In genomic region chr10:42631754-42632452, GRCm38 (mm10) we compare ENCODE assay signal across 8 mouse cellular contexts. TPM values are rescaled to one million over a fixed set of nuclear protein-coding genes. Genes with fewer than 3 reads are reported as not detected.
DNase-seq lines count a peak whose midpoint lies in the region; ATAC-seq and TF ChIP-seq lines count a peak whose summit lies in the region.

No protein-coding gene starts in this region.

- DNase-seq in kidney, postnatal 10 days: peak; percentile 11
- no peak for DNase-seq in kidney, adult 8-10 months
- DNase-seq in embryonic facial prominence, embryonic 10.5 days (ENCODE audit: low spot score): peak; percentile 66
- no peak for DNase-seq in cerebellum, adult 11 months
- no peak for DNase-seq in gastrocnemius, postnatal 4 days (ENCODE audit: low spot score in 2 of 2)
- no peak for DNase-seq in ovary, postnatal 10 days (ENCODE audit: low spot score)

- H3K9me3 ChIP-seq in embryonic facial prominence, embryonic 10.5 days: no peaks in the 10 kb centered on the region
- H3K9me3 ChIP-seq in hindbrain, embryonic 15.5 days: no peaks in the 10 kb centered on the region

- TF ChIP-seq POLR2A in myocyte (IDR thresholded peaks at IDR 0.05; ENCODE audit: insufficient read length, low read depth): no peak

- no peak for ATAC-seq in hindbrain, embryonic 15.5 days (ENCODE audit: low FRiP score, low read depth)

- peaks cover 100% of the 10 kb centered on the region for H3K27me3 ChIP-seq in embryonic facial prominence, embryonic 10.5 days (replicated peaks; ENCODE audit: low read depth, poor library complexity, severe bottlenecking)
- H3K27me3 ChIP-seq in hindbrain, embryonic 15.5 days: peaks cover 78% of the 10 kb centered on the region
- peaks cover 32% of the 10 kb centered on the region for H3K27me3 ChIP-seq in myocyte (ENCODE audit: control insufficient read depth, insufficient read depth, insufficient read length)

- H3K9ac ChIP-seq in hindbrain, embryonic 15.5 days: no peak overlapping the region

- 1% methylated on average over 42 of the region's 42 CpGs for WGBS in embryonic facial prominence, embryonic 10.5 days
- 1% methylated on average over 42 of the region's 42 CpGs for WGBS in hindbrain, embryonic 15.5 days

- no peaks in the 10 kb centered on the region for H3K79me2 ChIP-seq in myocyte (ENCODE audit: control insufficient read depth, insufficient read depth)

- H3K36me3 ChIP-seq in embryonic facial prominence, embryonic 10.5 days (replicated peaks): no peaks in the 10 kb centered on the region
- H3K36me3 ChIP-seq in hindbrain, embryonic 15.5 days: no peaks in the 10 kb centered on the region
- H3K36me3 ChIP-seq in myocyte (ENCODE audit: control insufficient read depth, insufficient read depth): no peaks in the 10 kb centered on the region

- peaks cover 59% of the 10 kb centered on the region for H3K4me1 ChIP-seq in embryonic facial prominence, embryonic 10.5 days
- peaks cover 14% of the 10 kb centered on the region for H3K4me1 ChIP-seq in hindbrain, embryonic 15.5 days (replicated peaks)

- peak overlapping the region; percentile 77 for H3K27ac ChIP-seq in embryonic facial prominence, embryonic 10.5 days (replicated peaks)
- H3K27ac ChIP-seq in hindbrain, embryonic 15.5 days (replicated peaks): no peak overlapping the region

- H3K4me3 ChIP-seq in embryonic facial prominence, embryonic 10.5 days: peak overlapping the region; percentile 44
- H3K4me3 ChIP-seq in hindbrain, embryonic 15.5 days: peak overlapping the region; percentile 7; the same call in 1 of the 2 replicates
- no peak overlapping the region for H3K4me3 ChIP-seq in myocyte

- no peak overlapping the region for H3ac ChIP-seq in myocyte (ENCODE audit: control insufficient read depth, insufficient read length)

- peak overlapping the region; percentile 31 for H3K4me2 ChIP-seq in hindbrain, embryonic 15.5 days
- peak overlapping the region; percentile 91 for H3K4me2 ChIP-seq in myocyte (ENCODE audit: low read depth)

TF ChIP-seq in myocyte, 11 proteins besides CTCF, POLR2A, EP300 and RAD21:
- TF ChIP-seq REST (IDR thresholded peaks at IDR 0.05; ENCODE audit: insufficient read depth, insufficient read length) (no peak), TCF12 (IDR thresholded peaks at IDR 0.05; ENCODE audit: insufficient read depth, poor library complexity, severe bottlenecking) (no peak), MYOG (IDR thresholded peaks at IDR 0.05; ENCODE audit: control insufficient read depth in 1 of 3, insufficient read depth in 1 of 3, insufficient read length in 2 of 3, low read depth in 2 of 3) (no peak), CEBPB (IDR thresholded peaks at IDR 0.05; ENCODE audit: insufficient read depth, poor library complexity, severe bottlenecking) (no peak), SRF (IDR thresholded peaks at IDR 0.05; ENCODE audit: control insufficient read depth, insufficient read length, low read depth) (no peak), TCF3 (IDR thresholded peaks at IDR 0.05; ENCODE audit: insufficient read length, low read depth) (no peak), MYOD1 (IDR thresholded peaks at IDR 0.05; ENCODE audit: control insufficient read depth in 1 of 3, insufficient read length in 2 of 3, low read depth in 2 of 3) (no peak), MAX (IDR thresholded peaks at IDR 0.05; ENCODE audit: low read depth) (no peak), USF1 (IDR thresholded peaks at IDR 0.05; ENCODE audit: low read depth) (no peak), POLR2AphosphoS2 (IDR thresholded peaks at IDR 0.05; ENCODE audit: insufficient read length, low read depth) (no peak), E2F4 (IDR thresholded peaks at IDR 0.05; ENCODE audit: insufficient read depth) (no peak)

RNA-seq across cellular contexts. Expression of gene Ostm1, which starts 48.3 kb away (rescaled TPM):
- 15.4 and 15.7 TPM in 2 replicates for polyA plus RNA-seq in embryonic facial prominence, embryonic 10.5 days (2016; fragmentation: Nextera tagmentation; extraction: Ambion mirVana)
- polyA plus RNA-seq in hindbrain, embryonic 15.5 days (2015; fragmentation: Nextera tagmentation; extraction: Ambion mirVana): 35.0 and 35.4 TPM in 2 replicates
- 13.9 TPM for polyA plus RNA-seq in myocyte (2012; fragmentation: generic; extraction: Trizol)
- 1 to 10 TPM; 6.7 to 7.4 TPM for total RNA-seq in gastrocnemius, postnatal 4 days (2021)

RNA-seq across cellular contexts. Expression of gene Nr2e1, which starts 48.5 kb away (rescaled TPM):
- 10.4 and 11.5 TPM in 2 replicates for polyA plus RNA-seq in embryonic facial prominence, embryonic 10.5 days (2016; fragmentation: Nextera tagmentation; extraction: Ambion mirVana)
- polyA plus RNA-seq in hindbrain, embryonic 15.5 days (2015; fragmentation: Nextera tagmentation; extraction: Ambion mirVana): 0.39 and 0.87 TPM in 2 replicates
- polyA plus RNA-seq in myocyte (2012; fragmentation: generic; extraction: Trizol): not detected
- not detected for total RNA-seq in gastrocnemius, postnatal 4 days (2021)

Comparison
In these comparisons a context has a peak if more than half of its experiments do, and no peak if none do; other contexts are left out.
1. DNase-seq: peak in kidney, postnatal 10 days (single experiment) and embryonic facial prominence, embryonic 10.5 days (single experiment); none in kidney, adult 8-10 months (0 of 2), cerebellum, adult 11 months (single experiment), gastrocnemius, postnatal 4 days (0 of 2) and ovary, postnatal 10 days (single experiment).